Mouse (Mus musculus) hindbrain, embryonic 16.5 days (tissue): ENCODE data around the gene Gm42791. TPM values are rescaled to one million over a fixed set of nuclear protein-coding genes. Genes with fewer than 3 reads are reported as not detected.

Experiments used
- ATAC-seq: fragments of 200-750 bp; cut with Nextera tagmentation; 2 replicates; pipeline ENCODE4 v1.8.0; 2017; ENCODE audit warnings: moderate TSS enrichment, moderate library complexity
- H3K27ac ChIP-seq: fragments of 300-500 bp; sonication (generic); 2 replicates; pipeline ENCODE4 v1.5.1; 2014; ENCODE audit warnings: low read depth, mild to moderate bottlenecking, control low read depth, low read length, moderate library complexity
- H3K27me3 ChIP-seq: fragments of 300-500 bp; sonication (generic); replicated peaks from 2 replicates; pipeline ENCODE4 v1.6.1; 2014; ENCODE audit warnings: low read length; ENCODE audit not compliant: control insufficient read depth, insufficient read depth
- H3K36me3 ChIP-seq: fragments of 300-500 bp; sonication (generic); 2 replicates; pipeline ENCODE4 v1.6.1; 2014; ENCODE audit warnings: mild to moderate bottlenecking, low read length, moderate library complexity, mixed read lengths; ENCODE audit not compliant: control insufficient read depth, insufficient read depth
- H3K4me1 ChIP-seq: fragments of 300-500 bp; sonication (generic); 2 replicates; pipeline ENCODE4 v1.6.1; 2014; ENCODE audit warnings: low read depth, low read length; ENCODE audit not compliant: control insufficient read depth, insufficient read depth
- H3K4me2 ChIP-seq: fragments of 300-500 bp; sonication (generic); 2 replicates; pipeline ENCODE4 v1.6.1; 2014; ENCODE audit warnings: mild to moderate bottlenecking, low read length, control low read depth, moderate library complexity
- H3K4me3 ChIP-seq: fragments of 300-500 bp; sonication (generic); 2 replicates; pipeline ENCODE4 v1.5.1; 2014; ENCODE audit warnings: mild to moderate bottlenecking, low read length, control low read depth, moderate library complexity
- H3K9ac ChIP-seq: fragments of 300-500 bp; sonication (generic); 2 replicates; pipeline ENCODE4 v1.6.1; 2014; ENCODE audit warnings: low read depth, mild to moderate bottlenecking, control low read depth, low read length, moderate library complexity
- H3K9me3 ChIP-seq: fragments of 300-500 bp; sonication (generic); 2 replicates; pipeline ENCODE4 v1.6.1; 2014; ENCODE audit warnings: mild to moderate bottlenecking, low read length, moderate library complexity; ENCODE audit not compliant: control insufficient read depth
- WGBS: fragments of 180-500 bp; shearing (Covaris S2); extraction: QIAGEN DNeasy Blood & Tissue Kit; methylation state at CpG from one replicate; pipeline ENCODE4 v1.1.7; 2014; 5-methylcytosine and 5-hydroxymethylcytosine counted together
- polyA plus RNA-seq: library from polyadenylated mRNA; unstranded; fragments of >200 nt; fragmentation: Nextera tagmentation; extraction: Ambion mirVana; gene quantifications from 2 replicates; pipeline ENCODE4 v1.2.1, GENCODE M21; 2015

Gene Gm42791
- polyA plus RNA-seq, 1 experiment from 2014 or later, result 5.3 TPM

GRCm38 (mm10) chr5:148873116-148873515 is 121.8 kb downstream of the Gm42791 start:
- H3K4me1 ChIP-seq, result no peaks in the 10 kb centered on the region
- no peak overlapping the region for H3K27ac ChIP-seq
- H3K27me3 ChIP-seq, result no peaks in the 10 kb centered on the region
- H3K9me3 ChIP-seq, result no peaks in the 10 kb centered on the region
- no peak overlapping the region for H3K4me2 ChIP-seq
- H3K4me3 ChIP-seq, result no peak overlapping the region
- WGBS, result 87% methylated on average over 8 of the region's 8 CpGs
- H3K9ac ChIP-seq, result no peak overlapping the region
- no peak for ATAC-seq
- H3K36me3 ChIP-seq, result peaks cover 11% of the 10 kb centered on the region; the same call in 1 of the 2 replicates

GRCm38 (mm10) chr5:148869583-148869982 is 125.4 kb downstream of the Gm42791 start:
- 40% methylated on average over 3 of the region's 3 CpGs for WGBS
- Histone ChIP-seq H3K9me3 (no peaks in the 10 kb centered on the region), H3K27ac (no peak overlapping the region), H3K9ac (no peak overlapping the region), H3K4me2 (no peak overlapping the region), H3K4me1 (no peaks in the 10 kb centered on the region), H3K27me3 (no peaks in the 10 kb centered on the region), H3K4me3 (no peak overlapping the region), H3K36me3 (peaks cover 3% of the 10 kb centered on the region; the same call in 1 of the 2 replicates)
- no peak for ATAC-seq

GRCm38 (mm10) chr5:148867766-148868165 is 127.2 kb downstream of the Gm42791 start:
- no peak for ATAC-seq
- H3K4me2 ChIP-seq, result no peak overlapping the region
- H3K9me3 ChIP-seq, result no peaks in the 10 kb centered on the region
- H3K4me1 ChIP-seq, result no peaks in the 10 kb centered on the region
- no peaks in the 10 kb centered on the region for H3K36me3 ChIP-seq
- H3K9ac ChIP-seq, result no peak overlapping the region
- no peak overlapping the region for H3K4me3 ChIP-seq
- 78% methylated on average over 6 of the region's 6 CpGs for WGBS
- no peak overlapping the region for H3K27ac ChIP-seq
- H3K27me3 ChIP-seq, result no peaks in the 10 kb centered on the region

- Histone ChIP-seq H3K27me3 (no peaks in the 10 kb centered on the region), H3K27ac (no peak overlapping the region), H3K9me3 (no peaks in the 10 kb centered on the region), H3K9ac (no peak overlapping the region), H3K4me2 (no peak overlapping the region), H3K4me3 (no peak overlapping the region), H3K36me3 (no peaks in the 10 kb centered on the region), H3K4me1 (no peaks in the 10 kb centered on the region)
- WGBS, result 92% methylated on average over 7 of the region's 7 CpGs
- ATAC-seq, result no peak
Measured at GRCm38 (mm10) chr5:148867171-148867570, 127.8 kb downstream of the Gm42791 start.

- 79% methylated on average over 10 of the region's 10 CpGs for WGBS
- no peaks in the 10 kb centered on the region for H3K4me1 ChIP-seq
- H3K9ac ChIP-seq, result no peak overlapping the region
- no peaks in the 10 kb centered on the region for H3K36me3 ChIP-seq
- no peak overlapping the region for H3K4me2 ChIP-seq
- H3K9me3 ChIP-seq, result no peaks in the 10 kb centered on the region
- H3K27ac ChIP-seq, result no peak overlapping the region
- no peaks in the 10 kb centered on the region for H3K27me3 ChIP-seq
- H3K4me3 ChIP-seq, result no peak overlapping the region
- ATAC-seq, result no peak
Measured at GRCm38 (mm10) chr5:148866571-148866970, 128.4 kb downstream of the Gm42791 start.

GRCm38 (mm10) chr5:148863409-148863808 is 131.5 kb downstream of the Gm42791 start:
- H3K9ac ChIP-seq, result no peak overlapping the region
- H3K4me1 ChIP-seq, result no peaks in the 10 kb centered on the region
- H3K27ac ChIP-seq, result no peak overlapping the region
- ATAC-seq, result no peak
- H3K36me3 ChIP-seq, result no peaks in the 10 kb centered on the region
- no peak overlapping the region for H3K4me2 ChIP-seq
- H3K27me3 ChIP-seq, result no peaks in the 10 kb centered on the region
- 60% methylated on average over 6 of the region's 6 CpGs for WGBS
- H3K9me3 ChIP-seq, result no peaks in the 10 kb centered on the region
- H3K4me3 ChIP-seq, result no peak overlapping the region

- H3K9me3 ChIP-seq, result no peaks in the 10 kb centered on the region
- no peak for ATAC-seq
- no peak overlapping the region for H3K4me2 ChIP-seq
- H3K36me3 ChIP-seq, result no peaks in the 10 kb centered on the region
- no peak overlapping the region for H3K9ac ChIP-seq
- H3K27ac ChIP-seq, result no peak overlapping the region
- H3K4me1 ChIP-seq, result no peaks in the 10 kb centered on the region
- H3K4me3 ChIP-seq, result no peak overlapping the region
- no peaks in the 10 kb centered on the region for H3K27me3 ChIP-seq
- WGBS, result 64% methylated on average over 10 of the region's 10 CpGs
Measured at GRCm38 (mm10) chr5:148862853-148863252, 132.1 kb downstream of the Gm42791 start.

- no peaks in the 10 kb centered on the region for H3K4me1 ChIP-seq
- no peaks in the 10 kb centered on the region for H3K36me3 ChIP-seq
- no peaks in the 10 kb centered on the region for H3K9me3 ChIP-seq
- no peak overlapping the region for H3K9ac ChIP-seq
- H3K4me3 ChIP-seq, result no peak overlapping the region
- H3K27me3 ChIP-seq, result no peaks in the 10 kb centered on the region
- no peak overlapping the region for H3K4me2 ChIP-seq
- H3K27ac ChIP-seq, result no peak overlapping the region
- ATAC-seq, result no peak
- 64% methylated on average over 8 of the region's 8 CpGs for WGBS
Measured at GRCm38 (mm10) chr5:148862136-148862535, 132.8 kb downstream of the Gm42791 start.

GRCm38 (mm10) chr5:148857522-148857921 is 137.4 kb downstream of the Gm42791 start:
- Histone ChIP-seq H3K9ac (no peak overlapping the region), H3K9me3 (no peaks in the 10 kb centered on the region), H3K27me3 (no peaks in the 10 kb centered on the region), H3K36me3 (no peaks in the 10 kb centered on the region), H3K4me2 (no peak overlapping the region), H3K27ac (no peak overlapping the region), H3K4me3 (no peak overlapping the region), H3K4me1 (no peaks in the 10 kb centered on the region)
- WGBS, result 84% methylated on average over 3 of the region's 3 CpGs
- no peak for ATAC-seq

- no peaks in the 10 kb centered on the region for H3K9me3 ChIP-seq
- 82% methylated on average over 8 of the region's 8 CpGs for WGBS
- H3K27ac ChIP-seq, result no peak overlapping the region
- H3K4me1 ChIP-seq, result no peaks in the 10 kb centered on the region
- H3K9ac ChIP-seq, result no peak overlapping the region
- H3K36me3 ChIP-seq, result no peaks in the 10 kb centered on the region
- no peaks in the 10 kb centered on the region for H3K27me3 ChIP-seq
- H3K4me2 ChIP-seq, result no peak overlapping the region
- ATAC-seq, result no peak
- H3K4me3 ChIP-seq, result no peak overlapping the region
Measured at GRCm38 (mm10) chr5:148855047-148855446, 139.9 kb downstream of the Gm42791 start.
